Mouse (Mus musculus) common myeloid progenitor, adult 5-6 weeks (primary cell): ENCODE measurements around the gene Grap. TPM values are rescaled to one million over a fixed set of nuclear protein-coding genes. Genes with fewer than 3 reads are reported as not detected.
"Not testable (repeated sequence)": the region's sequence is repeated elsewhere in the genome, so short reads cannot be mapped to it uniquely, and the experiment has no call there.

ENCODE experiments used
- ATAC-seq: replicated peaks from 2 replicates; pipeline ENCODE4 v1.8.0; 2016; ENCODE audit warnings: low read depth, mild to moderate bottlenecking, moderate TSS enrichment, inconsistent platforms; ENCODE audit not compliant: poor library complexity, severe bottlenecking
- total RNA-seq: library from RNA; stranded (forward); fragments of 200-1000, 187-1606 nt; gene quantifications from 2 replicates; pipeline ENCODE4 v1.2.3, GENCODE M21; 2017

Gene Grap
- total RNA-seq, 1 experiment from 2014 or later: 0.37 TPM

GRCm38 (mm10) chr11:61638764-61639536 is 14.1 kb upstream of the Grap start:
- ATAC-seq: no peak

- no peak for ATAC-seq
Measured at GRCm38 (mm10) chr11:61639601-61640177, 13.4 kb upstream of the Grap start.

- not testable (repeated sequence) for ATAC-seq
Measured at GRCm38 (mm10) chr11:61640585-61640984, 12.5 kb upstream of the Grap start.

- ATAC-seq: no peak
Measured at GRCm38 (mm10) chr11:61642106-61642505, 11.0 kb upstream of the Grap start.

GRCm38 (mm10) chr11:61643184-61643961 is 9.7 kb upstream of the Grap start:
- no peak for ATAC-seq

GRCm38 (mm10) chr11:61644576-61645326 is 8.3 kb upstream of the Grap start:
- ATAC-seq: no peak

- ATAC-seq: no peak
Measured at GRCm38 (mm10) chr11:61645357-61645857, 7.7 kb upstream of the Grap start.

GRCm38 (mm10) chr11:61646499-61647039 is 6.5 kb upstream of the Grap start:
- no peak for ATAC-seq

- no peak for ATAC-seq
Measured at GRCm38 (mm10) chr11:61647110-61647910, 5.8 kb upstream of the Grap start.

- ATAC-seq: peak; percentile 76
Measured at GRCm38 (mm10) chr11:61647956-61648748, 4.9 kb upstream of the Grap start.

GRCm38 (mm10) chr11:61648749-61649115 is 4.3 kb upstream of the Grap start:
- no peak for ATAC-seq

- ATAC-seq: no peak
Measured at GRCm38 (mm10) chr11:61649163-61649580, 3.9 kb upstream of the Grap start.

GRCm38 (mm10) chr11:61649626-61650025 is 3.4 kb upstream of the Grap start:
- no peak for ATAC-seq

- no peak for ATAC-seq
Measured at GRCm38 (mm10) chr11:61650470-61651265, 2.4 kb upstream of the Grap start.

GRCm38 (mm10) chr11:61652216-61652615 is 849 bp upstream of the Grap start:
- ATAC-seq: no peak

GRCm38 (mm10) chr11:61653568-61653967 is 503 bp downstream of the Grap start:
- no peak for ATAC-seq

- no peak for ATAC-seq
Measured at GRCm38 (mm10) chr11:61654786-61655311, 1.8 kb downstream of the Grap start.
